Mouse (Mus musculus): ENCODE data around the gene Dmbx1. TPM values are rescaled to one million over a fixed set of nuclear protein-coding genes. Genes with fewer than 3 reads are reported as not detected.

The Dmbx1 gene
- polyA plus RNA-seq (2014; fragmentation: Nextera tagmentation; extraction: Ambion mirVana), result 8.2 and 8.5 TPM in 2 replicates

DNA sequence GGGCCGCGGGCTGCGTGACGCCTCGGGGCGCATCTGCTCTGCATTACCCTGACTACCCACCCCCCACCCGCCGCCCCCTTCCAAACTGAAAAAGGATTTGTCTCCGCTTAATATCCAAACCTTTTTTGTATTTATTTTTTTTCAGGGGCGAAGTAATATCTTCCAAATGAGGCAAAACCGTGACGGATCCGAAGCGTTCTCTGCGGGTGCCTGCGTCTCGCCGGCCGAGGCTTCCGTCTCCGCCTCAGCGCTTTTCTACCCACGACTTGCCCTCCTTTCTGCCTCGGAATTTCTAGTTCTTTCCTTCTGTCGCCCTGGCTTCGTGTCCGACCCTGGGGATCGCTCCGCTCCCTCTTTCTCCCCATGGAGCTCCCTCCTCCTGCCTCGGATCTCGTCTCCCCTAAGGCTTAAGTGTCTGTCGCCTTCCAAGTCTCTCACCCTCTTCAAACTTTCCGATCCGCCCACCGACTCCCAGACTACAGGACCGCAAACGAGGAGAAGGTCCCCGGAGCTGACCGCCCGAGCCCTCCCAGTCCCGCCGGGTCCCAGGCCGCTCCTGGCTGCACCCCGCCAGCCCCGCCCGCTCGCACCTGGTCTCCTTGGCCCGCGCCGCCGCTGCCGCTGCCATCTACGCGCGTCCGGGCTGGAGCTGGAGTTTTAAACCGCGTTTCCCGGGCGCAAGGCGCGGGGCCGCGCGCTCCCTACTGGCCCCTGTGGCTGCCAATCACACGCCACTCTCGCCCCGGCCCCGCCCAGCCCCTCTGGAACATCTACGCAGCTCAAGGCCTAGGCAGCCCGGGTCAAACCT is at the start of gene Dmbx1:
Gene Dmbx1, minus strand, starts transcription at position 632 of the 808 bp plus-strand sequence.
- peaks cover 76% of the 10 kb centered on the region for H3K27me3 ChIP-seq (ENCODE audit: control insufficient read depth, insufficient read depth, low read length)
- peak within 1 kb of the TSS; percentile 37 for H3K9ac ChIP-seq (replicated peaks; ENCODE audit: low read length)
- under 1% methylated on average over 71 of the region's 71 CpGs for WGBS
- peak; percentile 79 for DNase-seq
- H3K36me3 ChIP-seq (ENCODE audit: control insufficient read depth, insufficient read depth, low read length), result no peaks in the 10 kb centered on the region
- peak within 1 kb of the TSS; percentile 61 for H3K4me2 ChIP-seq (ENCODE audit: low read length)
- no peaks in the 10 kb centered on the region for H3K9me3 ChIP-seq (ENCODE audit: control insufficient read depth, low read length)
- no peak within 1 kb of the TSS; the same call in 1 of the 2 replicates for H3K27ac ChIP-seq (replicated peaks; ENCODE audit: low read depth, low read length)
- peaks cover 25% of the 10 kb centered on the region for H3K4me1 ChIP-seq (ENCODE audit: control insufficient read depth, insufficient read depth, low read length)
- H3K4me3 ChIP-seq (replicated peaks; ENCODE audit: low read depth, low read length), result peak within 1 kb of the TSS; percentile 35
- ATAC-seq (ENCODE audit: low FRiP score, low TSS enrichment), result peak; percentile 66; the same call in 1 of the 2 replicates

DNA sequence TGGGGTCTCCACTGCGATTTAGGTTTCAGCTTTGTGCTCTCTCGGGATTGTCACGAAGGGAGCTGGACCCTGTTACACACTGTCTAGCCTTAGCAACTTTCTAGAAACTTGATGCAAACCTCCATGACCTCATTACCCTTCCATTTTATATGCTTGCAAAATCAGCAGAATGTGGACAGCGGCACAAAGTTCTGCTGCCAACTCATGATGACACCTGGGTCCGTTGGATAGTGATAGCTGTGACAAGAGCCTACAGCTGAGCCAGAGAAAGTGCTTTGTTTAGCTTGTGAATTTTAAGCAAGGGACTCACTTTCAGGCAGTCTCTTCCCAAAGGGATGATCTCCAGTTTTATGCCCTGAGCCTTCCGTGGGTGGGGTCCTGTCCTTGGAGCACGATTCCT is 49.7 kb upstream of the Dmbx1 start:
- no peaks in the 10 kb centered on the region for H3K4me1 ChIP-seq (ENCODE audit: control insufficient read depth, insufficient read depth, low read length)
- no peaks in the 10 kb centered on the region for H3K9me3 ChIP-seq (ENCODE audit: control insufficient read depth, low read length)
- H3K27me3 ChIP-seq (ENCODE audit: control insufficient read depth, insufficient read depth, low read length), result 0 out of 2 replicates have a peak, but pooled peaks cover 4% of the 10 kb centered on the region
- DNase-seq (no peak), ATAC-seq (ENCODE audit: low FRiP score, low TSS enrichment) (no peak)
- 85% methylated on average over 7 of the region's 7 CpGs for WGBS
- H3K27ac ChIP-seq (replicated peaks; ENCODE audit: low read depth, low read length), result no peak overlapping the region
- H3K36me3 ChIP-seq (ENCODE audit: control insufficient read depth, insufficient read depth, low read length), result no peaks in the 10 kb centered on the region
- no peak overlapping the region for H3K4me2 ChIP-seq (ENCODE audit: low read length)
- H3K9ac ChIP-seq (replicated peaks; ENCODE audit: low read length), result no peak overlapping the region
- H3K4me3 ChIP-seq (replicated peaks; ENCODE audit: low read depth, low read length), result no peak overlapping the region

DNA sequence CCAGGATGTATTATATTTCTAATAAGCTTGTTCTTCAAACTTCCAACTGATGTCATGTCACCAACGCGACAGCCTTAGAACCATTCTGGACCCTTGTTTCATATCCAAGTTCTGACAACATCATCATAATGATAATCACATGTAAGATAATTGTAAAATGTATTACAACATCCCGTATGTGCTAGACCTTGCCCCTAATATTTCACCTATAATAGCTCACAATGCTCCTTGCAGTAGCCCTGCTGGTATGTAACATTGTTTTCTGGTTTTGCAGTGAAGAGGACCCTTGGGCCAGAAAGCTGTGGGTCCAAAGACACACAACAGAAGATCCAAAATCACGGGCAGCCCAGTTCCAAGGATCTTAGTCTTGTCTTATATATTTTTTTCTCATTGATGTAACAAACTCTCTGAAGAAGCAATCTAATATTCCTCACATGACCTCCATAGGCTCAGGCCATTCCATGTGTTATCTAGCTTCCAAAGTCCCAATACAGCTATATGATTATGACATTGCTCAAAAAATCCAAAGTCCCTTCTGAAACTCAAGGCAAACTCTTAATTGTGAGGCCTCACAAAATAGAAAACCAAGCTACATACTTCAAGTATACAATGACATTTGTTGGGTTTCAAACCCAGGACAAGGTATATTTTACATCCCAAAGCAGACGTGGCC is 48.3 kb upstream of the Dmbx1 start:
- H3K27me3 ChIP-seq (ENCODE audit: control insufficient read depth, insufficient read depth, low read length), result 0 out of 2 replicates have a peak, but pooled peaks cover 11% of the 10 kb centered on the region
- no peak for ATAC-seq (ENCODE audit: low FRiP score, low TSS enrichment)
- no peak overlapping the region for H3K4me3 ChIP-seq (replicated peaks; ENCODE audit: low read depth, low read length)
- no peaks in the 10 kb centered on the region for H3K36me3 ChIP-seq (ENCODE audit: control insufficient read depth, insufficient read depth, low read length)
- no peak overlapping the region for H3K9ac ChIP-seq (replicated peaks; ENCODE audit: low read length)
- H3K4me2 ChIP-seq (ENCODE audit: low read length), result no peak overlapping the region
- no peak overlapping the region for H3K27ac ChIP-seq (replicated peaks; ENCODE audit: low read depth, low read length)
- no peaks in the 10 kb centered on the region for H3K4me1 ChIP-seq (ENCODE audit: control insufficient read depth, insufficient read depth, low read length)
- 81% methylated on average over 5 of the region's 5 CpGs for WGBS
- no peak for DNase-seq
- H3K9me3 ChIP-seq (ENCODE audit: control insufficient read depth, low read length), result no peaks in the 10 kb centered on the region

DNA sequence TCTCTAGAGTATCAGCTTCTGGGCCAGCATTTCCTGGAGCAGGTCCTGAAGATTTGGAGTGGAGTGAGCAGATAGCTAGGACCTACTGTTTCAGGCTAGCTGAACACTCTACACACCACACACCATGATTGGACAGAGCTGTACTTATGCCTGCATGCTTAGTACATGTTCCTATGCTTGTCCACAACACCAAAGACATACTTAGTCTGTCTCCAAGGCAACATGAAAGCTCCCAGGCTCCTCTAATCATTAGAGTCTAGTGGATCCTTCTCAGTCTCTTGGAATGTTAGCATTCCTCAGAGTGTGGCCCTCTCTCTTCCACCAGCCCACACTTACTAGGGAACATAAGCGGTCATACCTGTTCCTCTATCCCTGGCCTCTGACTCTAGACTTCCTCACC is 47.7 kb upstream of the Dmbx1 start:
- Histone ChIP-seq H3K9me3 (ENCODE audit: control insufficient read depth, low read length) (no peaks in the 10 kb centered on the region), H3K4me3 (replicated peaks; ENCODE audit: low read depth, low read length) (no peak overlapping the region), H3K36me3 (ENCODE audit: control insufficient read depth, insufficient read depth, low read length) (no peaks in the 10 kb centered on the region), H3K27me3 (ENCODE audit: control insufficient read depth, insufficient read depth, low read length) (0 out of 2 replicates have a peak, but pooled peaks cover 11% of the 10 kb centered on the region), H3K27ac (replicated peaks; ENCODE audit: low read depth, low read length) (no peak overlapping the region), H3K4me2 (ENCODE audit: low read length) (no peak overlapping the region), H3K9ac (replicated peaks; ENCODE audit: low read length) (no peak overlapping the region), H3K4me1 (ENCODE audit: control insufficient read depth, insufficient read depth, low read length) (no peaks in the 10 kb centered on the region)
- DNase-seq (no peak), ATAC-seq (ENCODE audit: low FRiP score, low TSS enrichment) (no peak)
- WGBS, result 89% methylated on average over 1 of the region's 1 CpGs

DNA sequence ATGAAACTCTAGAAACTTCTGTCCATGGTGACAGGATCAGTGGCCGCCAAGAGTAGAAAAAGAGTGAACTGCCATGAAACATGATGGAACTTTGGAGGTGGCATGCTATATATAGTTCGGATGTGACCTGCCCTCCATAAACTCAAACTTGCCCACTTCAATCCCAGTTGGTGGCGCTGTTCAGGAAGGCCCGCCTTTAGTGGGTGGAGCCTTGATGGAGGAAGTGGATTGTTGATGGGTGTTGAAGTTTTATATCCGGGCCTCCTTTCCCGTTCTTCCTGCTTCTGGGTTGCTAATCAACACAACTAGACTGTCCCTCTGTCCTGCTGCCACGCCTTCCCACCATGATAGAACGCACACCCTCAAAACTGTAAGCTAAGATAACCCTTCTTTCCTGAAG is 45.2 kb upstream of the Dmbx1 start:
- Histone ChIP-seq H3K36me3 (ENCODE audit: control insufficient read depth, insufficient read depth, low read length) (no peaks in the 10 kb centered on the region), H3K27me3 (ENCODE audit: control insufficient read depth, insufficient read depth, low read length) (peaks cover 26% of the 10 kb centered on the region), H3K9ac (replicated peaks; ENCODE audit: low read length) (no peak overlapping the region), H3K4me1 (ENCODE audit: control insufficient read depth, insufficient read depth, low read length) (peaks cover 3% of the 10 kb centered on the region; the same call in 1 of the 2 replicates), H3K4me3 (replicated peaks; ENCODE audit: low read depth, low read length) (no peak overlapping the region), H3K9me3 (ENCODE audit: control insufficient read depth, low read length) (no peaks in the 10 kb centered on the region), H3K27ac (replicated peaks; ENCODE audit: low read depth, low read length) (no peak overlapping the region), H3K4me2 (ENCODE audit: low read length) (no peak overlapping the region)
- DNase-seq (no peak), ATAC-seq (ENCODE audit: low FRiP score, low TSS enrichment) (no peak)
- WGBS, result 49% methylated on average over 8 of the region's 8 CpGs

DNA sequence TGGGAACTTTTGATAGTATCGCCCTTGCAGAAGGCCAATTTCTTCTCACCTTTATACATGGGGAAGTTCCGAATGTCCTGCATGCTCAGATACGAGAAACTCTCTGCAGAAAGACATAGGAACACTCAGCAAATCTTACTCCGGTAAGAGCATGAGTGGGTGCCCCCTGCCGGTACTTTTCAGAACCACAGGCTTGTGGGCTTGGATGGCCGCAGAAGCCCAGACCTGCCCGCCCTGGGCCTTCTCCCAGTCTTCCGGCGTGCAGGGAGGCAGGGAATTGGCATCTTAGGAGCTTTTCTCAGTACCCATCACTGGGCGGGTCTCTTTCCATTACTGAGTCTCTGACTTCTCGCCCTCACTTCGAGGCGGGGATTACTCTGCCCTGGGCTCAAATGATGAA is 44.4 kb upstream of the Dmbx1 start:
- no peaks in the 10 kb centered on the region for H3K9me3 ChIP-seq (ENCODE audit: control insufficient read depth, low read length)
- DNase-seq (peak; percentile 94), ATAC-seq (ENCODE audit: low FRiP score, low TSS enrichment) (no peak)
- no peak overlapping the region for H3K4me3 ChIP-seq (replicated peaks; ENCODE audit: low read depth, low read length)
- H3K4me2 ChIP-seq (ENCODE audit: low read length), result 0 out of 2 replicates have a peak overlapping the region, but pooled peaks have one; percentile 9
- peaks cover 12% of the 10 kb centered on the region for H3K4me1 ChIP-seq (ENCODE audit: control insufficient read depth, insufficient read depth, low read length)
- H3K27ac ChIP-seq (replicated peaks; ENCODE audit: low read depth, low read length), result no peak overlapping the region
- H3K9ac ChIP-seq (replicated peaks; ENCODE audit: low read length), result no peak overlapping the region
- peaks cover 34% of the 10 kb centered on the region for H3K27me3 ChIP-seq (ENCODE audit: control insufficient read depth, insufficient read depth, low read length)
- WGBS, result 2% methylated on average over 13 of the region's 13 CpGs
- no peaks in the 10 kb centered on the region for H3K36me3 ChIP-seq (ENCODE audit: control insufficient read depth, insufficient read depth, low read length)

DNA sequence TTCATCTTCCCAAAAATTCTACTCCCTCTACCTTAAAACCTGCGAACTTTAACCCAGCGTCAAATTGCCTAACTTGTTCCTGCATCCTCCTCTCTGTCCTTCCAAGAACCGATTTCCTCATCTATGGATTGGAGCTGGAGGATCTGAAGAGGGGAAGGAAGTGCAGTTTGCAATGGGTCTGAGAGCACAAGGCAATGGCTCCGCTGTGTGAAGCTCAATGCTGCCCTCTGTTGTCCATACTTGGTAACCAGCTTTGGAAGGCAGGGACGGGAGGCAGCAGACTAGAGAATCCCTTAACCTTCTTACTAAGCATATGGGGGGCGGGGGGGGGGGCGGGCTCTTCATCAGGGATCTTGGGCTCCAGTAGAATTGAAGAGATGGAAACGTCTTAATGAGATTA is 41.0 kb upstream of the Dmbx1 start:
- H3K27ac ChIP-seq (replicated peaks; ENCODE audit: low read depth, low read length), result no peak overlapping the region
- H3K4me1 ChIP-seq (ENCODE audit: control insufficient read depth, insufficient read depth, low read length), result peaks cover 16% of the 10 kb centered on the region
- no peak overlapping the region for H3K4me3 ChIP-seq (replicated peaks; ENCODE audit: low read depth, low read length)
- no peak overlapping the region for H3K9ac ChIP-seq (replicated peaks; ENCODE audit: low read length)
- peaks cover 68% of the 10 kb centered on the region for H3K27me3 ChIP-seq (ENCODE audit: control insufficient read depth, insufficient read depth, low read length)
- peak; percentile 51; the same call in 1 of the 2 replicates for ATAC-seq (ENCODE audit: low FRiP score, low TSS enrichment)
- WGBS, result under 1% methylated on average over 8 of the region's 8 CpGs
- H3K9me3 ChIP-seq (ENCODE audit: control insufficient read depth, low read length), result no peaks in the 10 kb centered on the region
- peak; percentile 92 for DNase-seq
- no peak overlapping the region; the same call in 1 of the 2 replicates for H3K4me2 ChIP-seq (ENCODE audit: low read length)
- no peaks in the 10 kb centered on the region for H3K36me3 ChIP-seq (ENCODE audit: control insufficient read depth, insufficient read depth, low read length)

DNA sequence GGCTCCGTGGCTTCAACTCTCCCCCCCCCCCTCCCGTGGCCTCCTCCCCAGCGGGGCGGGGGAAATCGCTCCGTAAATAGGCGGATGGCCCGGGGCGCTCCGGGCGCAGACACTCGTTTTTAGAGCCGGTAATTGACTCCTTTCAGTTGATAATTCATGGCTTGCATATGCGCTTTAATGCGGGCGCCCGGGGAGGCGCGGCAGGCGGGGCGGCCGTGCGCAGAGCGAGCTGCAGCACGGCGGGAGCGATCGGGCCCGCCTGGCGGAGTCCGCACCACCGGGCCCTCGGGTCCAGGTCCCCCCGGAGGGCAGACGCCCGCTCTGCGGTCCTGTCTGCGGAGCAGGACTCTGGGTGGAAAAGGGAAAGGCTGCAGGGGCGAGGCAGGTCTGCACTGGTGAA is 39.7 kb upstream of the Dmbx1 start:
- H3K27ac ChIP-seq (replicated peaks; ENCODE audit: low read depth, low read length), result 0 out of 2 replicates have a peak overlapping the region, but pooled peaks have one; percentile 20
- H3K4me2 ChIP-seq (ENCODE audit: low read length), result peak overlapping the region; percentile 67
- peak overlapping the region; percentile 31 for H3K4me3 ChIP-seq (replicated peaks; ENCODE audit: low read depth, low read length)
- no peaks in the 10 kb centered on the region for H3K9me3 ChIP-seq (ENCODE audit: control insufficient read depth, low read length)
- ATAC-seq (ENCODE audit: low FRiP score, low TSS enrichment) (peak; percentile 37; the same call in 1 of the 2 replicates), DNase-seq (peak; percentile 79)
- peaks cover 74% of the 10 kb centered on the region for H3K27me3 ChIP-seq (ENCODE audit: control insufficient read depth, insufficient read depth, low read length)
- H3K36me3 ChIP-seq (ENCODE audit: control insufficient read depth, insufficient read depth, low read length), result no peaks in the 10 kb centered on the region
- 1% methylated on average over 39 of the region's 39 CpGs for WGBS
- peak overlapping the region; percentile 48; the same call in 1 of the 2 replicates for H3K9ac ChIP-seq (replicated peaks; ENCODE audit: low read length)
- H3K4me1 ChIP-seq (ENCODE audit: control insufficient read depth, insufficient read depth, low read length), result peaks cover 16% of the 10 kb centered on the region
